Mouse (Mus musculus) embryonic fibroblast, embryonic 13.5 days (primary cell): Measurements from ENCODE around the gene Notch3.

Source experiments
- CTCF ChIP-seq: IDR thresholded peaks from 2 replicates; pipeline ENCODE4 v1.5.1; 2011; ENCODE audit warnings: mild to moderate bottlenecking, control low read depth, low read length, moderate library complexity, borderline replicate concordance; ENCODE audit not compliant: insufficient read depth
- POLR2A ChIP-seq: IDR thresholded peaks from 2 replicates; pipeline ENCODE4 v1.6.1; 2011; ENCODE audit warnings: low read depth, mild to moderate bottlenecking, control low read depth, low read length, moderate library complexity

GRCm38 (mm10) chr17:32158841-32159240 lies 7.8 kb downstream of the Notch3 start:
- no peak for TF ChIP-seq POLR2A
- no peak for TF ChIP-seq CTCF
